Mouse (Mus musculus): ENCODE results near the gene Astn2. TPM values are rescaled to one million over a fixed set of nuclear protein-coding genes. Genes with fewer than 3 reads are reported as not detected.

Astn2 gene
- total and polyA plus RNA-seq, 3 experiments: not detected

DNA sequence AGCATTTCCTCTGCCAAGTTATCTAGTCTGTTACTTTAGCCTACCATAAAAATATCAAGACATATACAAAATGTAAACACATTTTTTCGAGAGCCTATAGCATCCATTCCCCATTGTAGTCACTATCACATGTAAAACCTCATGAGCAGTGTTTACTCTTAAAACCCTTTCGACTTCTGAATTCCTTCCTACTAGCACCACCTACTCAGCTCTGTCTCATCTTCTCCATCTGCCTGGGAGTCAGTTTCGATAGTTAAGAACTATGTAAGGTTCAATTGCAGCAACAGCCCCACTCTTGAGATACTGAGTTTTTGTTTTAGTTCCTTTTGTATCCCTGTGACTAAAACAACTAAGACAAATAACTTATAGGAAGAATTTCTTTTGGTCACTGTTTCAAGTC, 651.5 kb downstream of the Astn2 start:
- H3K27ac ChIP-seq (ENCODE audit: control insufficient read depth, low read depth, low read length): no peak overlapping the region
- no peaks in the 10 kb centered on the region for H3K9me3 ChIP-seq (replicated peaks; ENCODE audit: insufficient read depth, low read length)
- no peaks in the 10 kb centered on the region for H3K79me2 ChIP-seq (ENCODE audit: control insufficient read depth, insufficient read depth, low read length, poor library complexity)
- H3K9ac ChIP-seq (ENCODE audit: control insufficient read depth, low read depth, low read length, poor library complexity, severe bottlenecking): no peak overlapping the region
- H3K27me3 ChIP-seq (ENCODE audit: control insufficient read depth in 1 of 2, insufficient read depth in 2 of 2, low read length in 2 of 2): no peaks in the 10 kb centered on the region
- DNase-seq (ENCODE audit: low read depth, low spot score): no peak
- TF ChIP-seq NELFE (IDR thresholded peaks at IDR 0.05; ENCODE audit: low read depth, low read length) (no peak), MXI1 (IDR thresholded peaks at IDR 0.05; ENCODE audit: low read depth, low read length) (no peak), POLR2A (IDR thresholded peaks at IDR 0.05; ENCODE audit: control insufficient read depth in 1 of 2, insufficient read depth in 1 of 2, low read depth in 1 of 2, low read length in 2 of 2, poor library complexity in 1 of 2) (no peak), MAZ (IDR thresholded peaks at IDR 0.05; ENCODE audit: low read depth, low read length) (no peak), ZKSCAN1 (IDR thresholded peaks at IDR 0.05; ENCODE audit: low read depth, low read length) (no peak), GABPA (IDR thresholded peaks at IDR 0.05; ENCODE audit: low read depth, low read length) (no peak), TAL1 (IDR thresholded peaks at IDR 0.05; ENCODE audit: low read length) (no peak), USF1 (IDR thresholded peaks at IDR 0.05; ENCODE audit: low read depth, low read length) (no peak), SMC3 (IDR thresholded peaks at IDR 0.05; ENCODE audit: low read depth, low read length) (no peak), MYB (IDR thresholded peaks at IDR 0.05; ENCODE audit: low read depth, low read length) (no peak), POLR2AphosphoS5 (IDR thresholded peaks at IDR 0.05; ENCODE audit: borderline replicate concordance, low read depth, low read length) (no peak), MAX (IDR thresholded peaks at IDR 0.05; ENCODE audit: low read length) (no peak), ZMIZ1 (IDR thresholded peaks at IDR 0.05; ENCODE audit: low read depth, low read length) (no peak), MEF2A (IDR thresholded peaks at IDR 0.05; ENCODE audit: extremely low read depth, insufficient replicate concordance, low read depth, low read length, poor library complexity, severe bottlenecking) (no peak), RAD21 (IDR thresholded peaks at IDR 0.05; ENCODE audit: low read depth, low read length) (no peak)
- H3K36me3 ChIP-seq (ENCODE audit: control insufficient read depth in 1 of 2, insufficient read depth in 2 of 2, low read length in 2 of 2): no peaks in the 10 kb centered on the region
- H3K4me1 ChIP-seq (ENCODE audit: control insufficient read depth in 1 of 2, insufficient read depth in 2 of 2, low read length in 2 of 2): no peaks in the 10 kb centered on the region
- no peak overlapping the region for H3K4me3 ChIP-seq (ENCODE audit: control insufficient read depth in 1 of 2, insufficient read depth in 1 of 2, low read depth in 2 of 2, low read length in 2 of 2)

DNA sequence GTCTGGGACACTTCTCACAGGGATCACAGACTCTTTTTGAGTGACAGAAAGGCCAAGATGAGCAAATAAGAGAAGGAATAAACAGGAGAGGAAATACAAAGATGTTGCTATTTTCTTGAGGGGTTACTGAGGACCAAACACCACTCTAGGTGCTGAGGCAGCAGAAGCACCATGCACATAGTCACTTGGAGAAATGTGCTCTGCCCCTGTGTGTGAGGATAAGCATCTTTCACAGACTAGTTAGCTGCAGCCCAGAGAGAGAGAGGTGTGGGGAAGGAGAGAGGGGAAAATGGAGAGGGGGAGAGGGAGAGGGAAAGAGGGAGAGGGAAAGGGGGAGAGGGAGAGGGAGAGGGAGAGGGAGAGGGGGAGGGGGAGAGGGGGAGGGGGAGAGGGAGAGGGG, 659.6 kb downstream of the Astn2 start:
- Histone ChIP-seq H3K4me3 (ENCODE audit: control insufficient read depth in 1 of 2, insufficient read depth in 1 of 2, low read depth in 2 of 2, low read length in 2 of 2) (no peak overlapping the region), H3K79me2 (ENCODE audit: control insufficient read depth, insufficient read depth, low read length, poor library complexity) (no peaks in the 10 kb centered on the region), H3K9me3 (replicated peaks; ENCODE audit: insufficient read depth, low read length) (no peaks in the 10 kb centered on the region), H3K36me3 (ENCODE audit: control insufficient read depth in 1 of 2, insufficient read depth in 2 of 2, low read length in 2 of 2) (no peaks in the 10 kb centered on the region), H3K9ac (ENCODE audit: control insufficient read depth, low read depth, low read length, poor library complexity, severe bottlenecking) (no peak overlapping the region), H3K4me1 (ENCODE audit: control insufficient read depth in 1 of 2, insufficient read depth in 2 of 2, low read length in 2 of 2) (no peaks in the 10 kb centered on the region), H3K27me3 (ENCODE audit: control insufficient read depth in 1 of 2, insufficient read depth in 2 of 2, low read length in 2 of 2) (no peaks in the 10 kb centered on the region), H3K27ac (ENCODE audit: control insufficient read depth, low read depth, low read length) (no peak overlapping the region)
- DNase-seq (ENCODE audit: low read depth, low spot score): no peak
- no peak for TF ChIP-seq CTCF (IDR thresholded peaks at IDR 0.05 in 2 of 3, conservative IDR thresholded peaks at IDR 0.05 in 1 of 3; ENCODE audit: control insufficient read depth in 1 of 3, insufficient read depth in 1 of 3, low read depth in 2 of 3, low read length in 3 of 3, poor library complexity in 1 of 3, severe bottlenecking in 1 of 3)
- TF ChIP-seq MYC (IDR thresholded peaks at IDR 0.05; ENCODE audit: low read depth, low read length): no peak
- TF ChIP-seq USF2 (IDR thresholded peaks at IDR 0.05; ENCODE audit: borderline replicate concordance in 1 of 2, insufficient read depth in 1 of 2, low read depth in 1 of 2, low read length in 2 of 2): no peak
- TF ChIP-seq MXI1 (IDR thresholded peaks at IDR 0.05; ENCODE audit: low read depth, low read length): no peak
- TF ChIP-seq MAFK (IDR thresholded peaks at IDR 0.05; ENCODE audit: borderline replicate concordance, low read depth, low read length): no peak

Data from MEL (cell line).